ENCODE assay signal across 8 mouse cellular contexts in the genomic region with DNA sequence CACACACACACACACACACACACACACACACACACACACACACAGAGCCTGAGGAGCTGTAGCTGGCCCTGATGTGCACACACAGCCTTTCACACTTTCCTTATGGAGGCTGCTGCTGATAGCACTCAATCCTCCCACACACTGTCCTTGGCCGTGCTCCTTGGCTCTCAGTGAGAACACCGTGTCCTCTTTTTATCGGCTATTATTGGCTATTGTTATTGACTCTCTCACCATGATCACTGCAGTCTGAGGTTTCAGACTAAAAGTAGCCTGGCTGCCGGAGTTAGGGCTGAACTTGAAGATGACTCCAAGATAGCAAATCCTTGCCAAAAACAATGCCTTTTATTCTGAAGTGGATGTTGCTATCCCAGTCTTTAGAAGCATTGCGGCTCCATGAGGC. TPM values are rescaled to one million over a fixed set of nuclear protein-coding genes. Genes with fewer than 3 reads are reported as not detected.
DNase-seq lines count a peak whose midpoint lies in the region; ATAC-seq and TF ChIP-seq lines count a peak whose summit lies in the region.
"Had no signal": no experiment of that assay in that cellular context is flagged by ENCODE, and none has a peak within 500 bp of the region (broad histone marks: within the 10 kb centered on the region; RNA-seq: fewer than 3 reads in every experiment).

No protein-coding gene starts in this region.

- peak; percentile 95 for TF ChIP-seq EP300 in heart, postnatal 0 days (IDR thresholded peaks at IDR 0.05; ENCODE audit: low read depth)

- H3K4me3 ChIP-seq in midbrain, embryonic 15.5 days = no peak overlapping the region
- H3K4me3 ChIP-seq in midbrain, embryonic 11.5 days (ENCODE audit: low read depth, low read length) = no peak overlapping the region
- no peak overlapping the region for H3K4me3 ChIP-seq in heart, postnatal 0 days (ENCODE audit: low read depth, low read length)
- H3K4me3 ChIP-seq: midbrain, embryonic 12.5 days had no signal

- H3K4me1 ChIP-seq in midbrain, embryonic 15.5 days = peaks cover 17% of the 10 kb centered on the region
- no peaks in the 10 kb centered on the region for H3K4me1 ChIP-seq in midbrain, embryonic 11.5 days (ENCODE audit: control insufficient read depth, insufficient read depth, low read length)
- peaks cover 57% of the 10 kb centered on the region for H3K4me1 ChIP-seq in heart, postnatal 0 days (ENCODE audit: control insufficient read depth, insufficient read depth)

- no peak for ATAC-seq in midbrain, embryonic 15.5 days (replicated peaks)
- no peak for ATAC-seq in midbrain, embryonic 11.5 days (ENCODE audit: low FRiP score)
- peak; percentile 70 for ATAC-seq in heart, postnatal 0 days (ENCODE audit: insufficient read depth, low read depth)

- no peaks in the 10 kb centered on the region for H3K36me3 ChIP-seq in midbrain, embryonic 15.5 days (replicated peaks)
- no peaks in the 10 kb centered on the region for H3K36me3 ChIP-seq in midbrain, embryonic 11.5 days (ENCODE audit: control insufficient read depth, insufficient read depth, low read length)
- no peaks in the 10 kb centered on the region for H3K36me3 ChIP-seq in heart, postnatal 0 days (replicated peaks; ENCODE audit: control insufficient read depth, insufficient read depth, low read length)
- H3K36me3 ChIP-seq: midbrain, embryonic 12.5 days had no signal

- no peak for DNase-seq in midbrain, embryonic 11.5 days (ENCODE audit: low spot score, missing footprints)
- peak; percentile 80 for DNase-seq in brain, adult 2 months (ENCODE audit: low read depth, low spot score)
- peak; percentile 79 for DNase-seq in heart, postnatal 0 days (ENCODE audit: low spot score)
- peak; percentile 31 to 37 for DNase-seq in left cerebral cortex, adult 9 months (ENCODE audit: low spot score in 2 of 2)
- peak; percentile 63 for DNase-seq in ovary, postnatal 14 days (ENCODE audit: low spot score)
- no peak for DNase-seq in yolk sac, embryonic 10.5 days (ENCODE audit: low spot score)

- H3K9ac ChIP-seq in midbrain, embryonic 15.5 days = no peak overlapping the region
- no peak overlapping the region for H3K9ac ChIP-seq in midbrain, embryonic 11.5 days (ENCODE audit: low read length)
- no peak overlapping the region for H3K9ac ChIP-seq in heart, postnatal 0 days (replicated peaks; ENCODE audit: low read depth, low read length)
- H3K9ac ChIP-seq: midbrain, embryonic 12.5 days had no signal

- peak overlapping the region; percentile 64; the same call in 1 of the 2 replicates for H3K27ac ChIP-seq in midbrain, embryonic 15.5 days
- no peak overlapping the region for H3K27ac ChIP-seq in midbrain, embryonic 11.5 days (ENCODE audit: low read depth, low read length)
- H3K27ac ChIP-seq in heart, postnatal 0 days (ENCODE audit: low read depth) = peak overlapping the region; percentile 83
- H3K27ac ChIP-seq: midbrain, embryonic 12.5 days had no signal

- 33% methylated on average over 5 of the region's 5 CpGs for WGBS in midbrain, embryonic 15.5 days
- 65% methylated on average over 5 of the region's 5 CpGs for WGBS in midbrain, embryonic 11.5 days
- WGBS in heart, postnatal 0 days = 20% methylated on average over 5 of the region's 5 CpGs

- no peak for TF ChIP-seq CTCF in heart, postnatal 0 days (IDR thresholded peaks at IDR 0.05; ENCODE audit: low read depth)

- no peaks in the 10 kb centered on the region for H3K27me3 ChIP-seq in midbrain, embryonic 15.5 days (replicated peaks)
- no peaks in the 10 kb centered on the region for H3K27me3 ChIP-seq in midbrain, embryonic 11.5 days (ENCODE audit: control insufficient read depth, insufficient read depth, low read length)
- H3K27me3 ChIP-seq in heart, postnatal 0 days (ENCODE audit: control insufficient read depth, insufficient read depth, low read length) = no peaks in the 10 kb centered on the region
- H3K27me3 ChIP-seq: midbrain, embryonic 12.5 days had no signal

- H3K9me3 ChIP-seq in midbrain, embryonic 15.5 days = no peaks in the 10 kb centered on the region
- H3K9me3 ChIP-seq in midbrain, embryonic 11.5 days (ENCODE audit: control insufficient read depth, low read length) = no peaks in the 10 kb centered on the region
- no peaks in the 10 kb centered on the region for H3K9me3 ChIP-seq in heart, postnatal 0 days (replicated peaks; ENCODE audit: control insufficient read depth, low read length)
- H3K9me3 ChIP-seq: midbrain, embryonic 12.5 days had no signal

- H3K4me2 ChIP-seq in midbrain, embryonic 15.5 days = no peak overlapping the region
- no peak overlapping the region for H3K4me2 ChIP-seq in midbrain, embryonic 11.5 days
- no peak overlapping the region for H3K4me2 ChIP-seq in heart, postnatal 0 days (ENCODE audit: low read depth, low read length)
- H3K4me2 ChIP-seq: midbrain, embryonic 12.5 days had no signal

RNA-seq across cellular contexts. Expression of a gene that starts 24.1 kb away (rescaled TPM):
- polyA plus RNA-seq in midbrain, embryonic 15.5 days (2015; fragmentation: Nextera tagmentation; extraction: Ambion mirVana) = 106 and 113 TPM in 2 replicates
- 11.2 and 12.2 TPM in 2 replicates for polyA plus RNA-seq in midbrain, embryonic 11.5 days (2014; fragmentation: Nextera tagmentation; extraction: Ambion mirVana)
- 18.3 and 18.4 TPM in 2 replicates for total RNA-seq in heart, postnatal 0 days (2014; rRNA removed; ENCODE audit: low replicate concordance)
- 5.2 and 5.7 TPM in 2 replicates for polyA plus RNA-seq in heart, postnatal 0 days (2015; fragmentation: Nextera tagmentation; extraction: Ambion mirVana)

Comparison
In these comparisons a context has a peak if more than half of its experiments do, and no peak if none do; other contexts are left out.
1. DNase-seq: peak in brain, adult 2 months (single experiment), heart, postnatal 0 days (single experiment), left cerebral cortex, adult 9 months (2 of 2) and ovary, postnatal 14 days (single experiment); none in midbrain, embryonic 11.5 days (single experiment) and yolk sac, embryonic 10.5 days (single experiment).